Mouse (Mus musculus) kidney, embryonic 14.5 days (tissue): ENCODE measurements around the gene Txnrd1. TPM values are rescaled to one million over a fixed set of nuclear protein-coding genes. Genes with fewer than 3 reads are reported as not detected.
A peak's percentile ranks its signal among the peaks of the same experiment; 100 is the strongest.

Source experiments
- ATAC-seq: fragments of 200-750 bp; cut with Nextera tagmentation; 2 replicates; pipeline ENCODE4 v1.8.0; 2017; ENCODE audit warnings: moderate number of reproducible peaks, mild to moderate bottlenecking, moderate TSS enrichment, moderate library complexity; ENCODE audit not compliant: low FRiP score, low TSS enrichment
- H3K27ac ChIP-seq: fragments of 300-500 bp; sonication (generic); 2 replicates; pipeline ENCODE4 v1.5.1; 2014; ENCODE audit warnings: low read depth, mild to moderate bottlenecking, low read length, moderate library complexity, mixed read lengths
- H3K27me3 ChIP-seq: fragments of 300-500 bp; sonication (generic); 2 replicates; pipeline ENCODE4 v1.6.1; 2014; ENCODE audit warnings: mild to moderate bottlenecking, low read length; ENCODE audit not compliant: control insufficient read depth, insufficient read depth
- H3K36me3 ChIP-seq: fragments of 300-500 bp; sonication (generic); 2 replicates; pipeline ENCODE4 v1.6.1; 2014; ENCODE audit warnings: low read length, mixed read lengths; ENCODE audit not compliant: control insufficient read depth, insufficient read depth
- H3K4me1 ChIP-seq: fragments of 300-500 bp; sonication (generic); 2 replicates; pipeline ENCODE4 v1.6.1; 2014; ENCODE audit warnings: low read length, mixed read lengths; ENCODE audit not compliant: control insufficient read depth, insufficient read depth
- H3K4me2 ChIP-seq: fragments of 300-500 bp; sonication (generic); replicated peaks from 2 replicates; pipeline ENCODE4 v1.6.1; 2014; ENCODE audit warnings: low read depth, mild to moderate bottlenecking, low read length
- H3K4me3 ChIP-seq: fragments of 300-500 bp; sonication (generic); 2 replicates; pipeline ENCODE4 v1.5.1; 2014; ENCODE audit warnings: mild to moderate bottlenecking, low read length
- H3K9ac ChIP-seq: fragments of 300-500 bp; sonication (generic); 2 replicates; pipeline ENCODE4 v1.6.1; 2014; ENCODE audit warnings: low read depth, mild to moderate bottlenecking, low read length, moderate library complexity
- H3K9me3 ChIP-seq: fragments of 300-500 bp; sonication (generic); 2 replicates; pipeline ENCODE4 v1.6.1; 2016; ENCODE audit warnings: low read length; ENCODE audit not compliant: control insufficient read depth
- WGBS: fragments of 180-500 bp; shearing (Covaris S2); extraction: QIAGEN DNeasy Blood & Tissue Kit; methylation state at CpG from one replicate; pipeline ENCODE4 v1.1.7; 2014; 5-methylcytosine and 5-hydroxymethylcytosine counted together
- polyA plus RNA-seq: library from polyadenylated mRNA; unstranded; fragments of >200 nt; fragmentation: Nextera tagmentation; extraction: Ambion mirVana; gene quantifications from 2 replicates; pipeline ENCODE4 v1.2.1, GENCODE M21; 2014

The Txnrd1 gene
- polyA plus RNA-seq, 1 experiment from 2014 or later = 136 TPM

GRCm38 (mm10) chr10:82866356-82866755 is 32.6 kb downstream of the Txnrd1 start, which contains the start of gene Eid3:
Gene Eid3 (plus strand): TSS chr10:82866626.
- WGBS = 70% methylated on average over 9 of the region's 9 CpGs
- Histone ChIP-seq H3K4me3 (no peak within 1 kb of the TSS), H3K36me3 (peaks cover 35% of the 10 kb centered on the region), H3K4me1 (peaks cover 14% of the 10 kb centered on the region), H3K27ac (no peak within 1 kb of the TSS), H3K27me3 (no peaks in the 10 kb centered on the region), H3K4me2 (no peak within 1 kb of the TSS), H3K9ac (no peak within 1 kb of the TSS), H3K9me3 (no peaks in the 10 kb centered on the region)
- ATAC-seq = peak; percentile 44; the same call in 1 of the 2 replicates

- H3K9ac ChIP-seq = no peak overlapping the region
- peak; percentile 41; the same call in 1 of the 2 replicates for ATAC-seq
- no peaks in the 10 kb centered on the region for H3K9me3 ChIP-seq
- no peak overlapping the region for H3K4me3 ChIP-seq
- H3K4me1 ChIP-seq = peaks cover 10% of the 10 kb centered on the region; the same call in 1 of the 2 replicates
- no peak overlapping the region for H3K4me2 ChIP-seq
- peaks cover 35% of the 10 kb centered on the region for H3K36me3 ChIP-seq
- no peaks in the 10 kb centered on the region for H3K27me3 ChIP-seq
- WGBS = 90% methylated on average over 18 of the region's 18 CpGs
- H3K27ac ChIP-seq = no peak overlapping the region
Measured at GRCm38 (mm10) chr10:82866832-82867231, 33.1 kb downstream of the Txnrd1 start.

- H3K4me3 ChIP-seq = no peak overlapping the region
- peaks cover 3% of the 10 kb centered on the region; the same call in 1 of the 2 replicates for H3K4me1 ChIP-seq
- 77% methylated on average over 6 of the region's 6 CpGs for WGBS
- no peak overlapping the region for H3K9ac ChIP-seq
- no peaks in the 10 kb centered on the region for H3K27me3 ChIP-seq
- H3K27ac ChIP-seq = no peak overlapping the region
- H3K9me3 ChIP-seq = no peaks in the 10 kb centered on the region
- H3K4me2 ChIP-seq = no peak overlapping the region
- peaks cover 32% of the 10 kb centered on the region for H3K36me3 ChIP-seq
- ATAC-seq = no peak
Measured at GRCm38 (mm10) chr10:82868418-82869086, 34.8 kb downstream of the Txnrd1 start.

GRCm38 (mm10) chr10:82875446-82875845 is 41.7 kb downstream of the Txnrd1 start:
- Histone ChIP-seq H3K4me1 (no peaks in the 10 kb centered on the region), H3K4me3 (no peak overlapping the region), H3K27ac (no peak overlapping the region), H3K27me3 (no peaks in the 10 kb centered on the region), H3K36me3 (peaks cover 64% of the 10 kb centered on the region), H3K9ac (no peak overlapping the region), H3K9me3 (no peaks in the 10 kb centered on the region), H3K4me2 (no peak overlapping the region)
- ATAC-seq = no peak
- WGBS = 90% methylated on average over 10 of the region's 10 CpGs

- Histone ChIP-seq H3K27ac (no peak overlapping the region), H3K9ac (no peak overlapping the region), H3K4me3 (no peak overlapping the region), H3K9me3 (no peaks in the 10 kb centered on the region), H3K36me3 (peaks cover 72% of the 10 kb centered on the region), H3K27me3 (no peaks in the 10 kb centered on the region), H3K4me1 (no peaks in the 10 kb centered on the region), H3K4me2 (no peak overlapping the region)
- no peak for ATAC-seq
- 86% methylated on average over 16 of the region's 16 CpGs for WGBS
Measured at GRCm38 (mm10) chr10:82876076-82876796, 42.5 kb downstream of the Txnrd1 start.

GRCm38 (mm10) chr10:82887354-82887753 is 53.6 kb downstream of the Txnrd1 start:
- Histone ChIP-seq H3K36me3 (peaks cover 84% of the 10 kb centered on the region), H3K9ac (no peak overlapping the region), H3K4me2 (no peak overlapping the region), H3K4me1 (peaks cover 9% of the 10 kb centered on the region; the same call in 1 of the 2 replicates), H3K9me3 (no peaks in the 10 kb centered on the region), H3K27me3 (no peaks in the 10 kb centered on the region), H3K4me3 (no peak overlapping the region), H3K27ac (no peak overlapping the region)
- no peak for ATAC-seq
- 90% methylated on average over 6 of the region's 6 CpGs for WGBS

- H3K9ac ChIP-seq = no peak overlapping the region
- peak; percentile 29; the same call in 1 of the 2 replicates for ATAC-seq
- peaks cover 9% of the 10 kb centered on the region; the same call in 1 of the 2 replicates for H3K4me1 ChIP-seq
- no peak overlapping the region for H3K4me3 ChIP-seq
- H3K9me3 ChIP-seq = no peaks in the 10 kb centered on the region
- 46% methylated on average over 8 of the region's 8 CpGs for WGBS
- H3K27me3 ChIP-seq = no peaks in the 10 kb centered on the region
- H3K4me2 ChIP-seq = no peak overlapping the region
- no peak overlapping the region for H3K27ac ChIP-seq
- H3K36me3 ChIP-seq = peaks cover 80% of the 10 kb centered on the region
Measured at GRCm38 (mm10) chr10:82888576-82888975, 54.8 kb downstream of the Txnrd1 start.

- H3K9me3 ChIP-seq = no peaks in the 10 kb centered on the region
- peaks cover 81% of the 10 kb centered on the region for H3K36me3 ChIP-seq
- WGBS = 54% methylated on average over 9 of the region's 9 CpGs
- H3K27ac ChIP-seq = no peak overlapping the region
- no peak overlapping the region for H3K9ac ChIP-seq
- H3K4me2 ChIP-seq = no peak overlapping the region
- no peak overlapping the region for H3K4me3 ChIP-seq
- H3K4me1 ChIP-seq = peaks cover 9% of the 10 kb centered on the region; the same call in 1 of the 2 replicates
- no peak for ATAC-seq
- H3K27me3 ChIP-seq = no peaks in the 10 kb centered on the region
Measured at GRCm38 (mm10) chr10:82889447-82889973, 55.8 kb downstream of the Txnrd1 start.

- peaks cover 81% of the 10 kb centered on the region for H3K36me3 ChIP-seq
- 42% methylated on average over 2 of the region's 2 CpGs for WGBS
- H3K27me3 ChIP-seq = no peaks in the 10 kb centered on the region
- peaks cover 9% of the 10 kb centered on the region; the same call in 1 of the 2 replicates for H3K4me1 ChIP-seq
- no peak overlapping the region for H3K9ac ChIP-seq
- no peaks in the 10 kb centered on the region for H3K9me3 ChIP-seq
- ATAC-seq = no peak
- H3K4me2 ChIP-seq = no peak overlapping the region
- H3K4me3 ChIP-seq = no peak overlapping the region
- H3K27ac ChIP-seq = no peak overlapping the region
Measured at GRCm38 (mm10) chr10:82890936-82891335, 57.2 kb downstream of the Txnrd1 start.
